Mouse (Mus musculus): ENCODE results near the gene Kctd11. TPM values are rescaled to one million over a fixed set of nuclear protein-coding genes. Genes with fewer than 3 reads are reported as not detected.

Gene Kctd11
- polyA plus RNA-seq, 1 experiment from 2014 or later = 3.3 TPM

Small RNA genes within 50 kb of the gene (microRNA-seq; reads per million reads assigned to microRNA genes)
- gene Mir6924 (ENCODE audit: borderline number of aligned reads) = not detected

Other genes starting within 250 kb of the Kctd11 start
- 21.1 and 29.0 TPM in 2 replicates for gene Fxr2, start 248.4 kb downstream of the Kctd11 start, polyA plus RNA-seq (2014; fragmentation: Nextera tagmentation; extraction: Ambion mirVana)
- not detected in 2 replicates for gene Sox15, start 226.1 kb downstream of the Kctd11 start, polyA plus RNA-seq (2014; fragmentation: Nextera tagmentation; extraction: Ambion mirVana)
- 16.5 and 35.1 TPM in 2 replicates for gene Mpdu1, start 218.8 kb downstream of the Kctd11 start, polyA plus RNA-seq (2014; fragmentation: Nextera tagmentation; extraction: Ambion mirVana)
- 4.2 and 4.7 TPM in 2 replicates for gene Cd68, start 215.3 kb downstream of the Kctd11 start, polyA plus RNA-seq (2014; fragmentation: Nextera tagmentation; extraction: Ambion mirVana)
- 530 and 592 TPM in 2 replicates for gene Eif4a1, start 209.0 kb downstream of the Kctd11 start, polyA plus RNA-seq (2014; fragmentation: Nextera tagmentation; extraction: Ambion mirVana)
- gene Senp3, start 199.3 kb downstream of the Kctd11 start, polyA plus RNA-seq (2014; fragmentation: Nextera tagmentation; extraction: Ambion mirVana) = 70.2 and 81.4 TPM in 2 replicates
- 0.24 TPM in 1 of 2 replicates, not detected in the other for gene Tnfsf13, start 195.6 kb downstream of the Kctd11 start, polyA plus RNA-seq (2014; fragmentation: Nextera tagmentation; extraction: Ambion mirVana)
- gene Tnfsf12, start 185.6 kb downstream of the Kctd11 start, polyA plus RNA-seq (2014; fragmentation: Nextera tagmentation; extraction: Ambion mirVana) = 4.4 TPM in 2 replicates
- 3.0 and 4.2 TPM in 2 replicates for gene Tnfsfm13, start 185.3 kb downstream of the Kctd11 start, polyA plus RNA-seq (2014; fragmentation: Nextera tagmentation; extraction: Ambion mirVana)
- gene Polr2a, start 122.8 kb downstream of the Kctd11 start, polyA plus RNA-seq (2014; fragmentation: Nextera tagmentation; extraction: Ambion mirVana) = 29.0 and 36.7 TPM in 2 replicates
- gene Slc35g3, start 119.4 kb downstream of the Kctd11 start, polyA plus RNA-seq (2014; fragmentation: Nextera tagmentation; extraction: Ambion mirVana) = 0.10 TPM in 1 of 2 replicates, not detected in the other
- gene Zbtb4, start 115.5 kb downstream of the Kctd11 start, polyA plus RNA-seq (2014; fragmentation: Nextera tagmentation; extraction: Ambion mirVana) = 2.1 and 3.1 TPM in 2 replicates
- gene Chrnb1, start 85.5 kb downstream of the Kctd11 start, polyA plus RNA-seq (2014; fragmentation: Nextera tagmentation; extraction: Ambion mirVana) = 3.7 and 4.5 TPM in 2 replicates
- 1.5 and 2.5 TPM in 2 replicates for gene Fgf11, start 79.5 kb downstream of the Kctd11 start, polyA plus RNA-seq (2014; fragmentation: Nextera tagmentation; extraction: Ambion mirVana)
- gene Tmem102, start 75.8 kb downstream of the Kctd11 start, polyA plus RNA-seq (2014; fragmentation: Nextera tagmentation; extraction: Ambion mirVana) = 1.1 and 1.5 TPM in 2 replicates
- not detected in 2 replicates for gene Gm39566, start 66.1 kb downstream of the Kctd11 start, polyA plus RNA-seq (2014; fragmentation: Nextera tagmentation; extraction: Ambion mirVana)
- gene Spem2, start 62.9 kb downstream of the Kctd11 start, polyA plus RNA-seq (2014; fragmentation: Nextera tagmentation; extraction: Ambion mirVana) = not detected in 2 replicates
- gene Spem1, start 59.2 kb downstream of the Kctd11 start, polyA plus RNA-seq (2014; fragmentation: Nextera tagmentation; extraction: Ambion mirVana) = not detected in 2 replicates
- gene Nlgn2, start 43.6 kb downstream of the Kctd11 start, polyA plus RNA-seq (2014; fragmentation: Nextera tagmentation; extraction: Ambion mirVana) = 3.1 and 3.3 TPM in 2 replicates
- 321 and 331 TPM in 2 replicates for gene Tmem256, start 42.9 kb downstream of the Kctd11 start, polyA plus RNA-seq (2014; fragmentation: Nextera tagmentation; extraction: Ambion mirVana)
- gene Plscr3, start 35.0 kb downstream of the Kctd11 start, polyA plus RNA-seq (2014; fragmentation: Nextera tagmentation; extraction: Ambion mirVana) = 65.9 and 75.2 TPM in 2 replicates
- gene Tnk1, start 22.7 kb downstream of the Kctd11 start, polyA plus RNA-seq (2014; fragmentation: Nextera tagmentation; extraction: Ambion mirVana) = 0.23 and 0.39 TPM in 2 replicates
- gene Tmem95, start 3.4 kb downstream of the Kctd11 start, polyA plus RNA-seq (2014; fragmentation: Nextera tagmentation; extraction: Ambion mirVana) = not detected in 2 replicates
- 7.2 and 8.1 TPM in 2 replicates for gene Acap1, start 14.1 kb upstream of the Kctd11 start, polyA plus RNA-seq (2014; fragmentation: Nextera tagmentation; extraction: Ambion mirVana)
- gene 2810408A11Rik, start 19.6 kb upstream of the Kctd11 start, polyA plus RNA-seq (2014; fragmentation: Nextera tagmentation; extraction: Ambion mirVana) = 5.3 and 5.8 TPM in 2 replicates
- gene Neurl4, start 19.7 kb upstream of the Kctd11 start, polyA plus RNA-seq (2014; fragmentation: Nextera tagmentation; extraction: Ambion mirVana) = 9.3 and 10.8 TPM in 2 replicates
- gene Gps2, start 32.5 kb upstream of the Kctd11 start, polyA plus RNA-seq (2014; fragmentation: Nextera tagmentation; extraction: Ambion mirVana) = 53.2 and 62.2 TPM in 2 replicates
- 1,428 and 1,516 TPM in 2 replicates for gene Eif5a, start 40.6 kb upstream of the Kctd11 start, polyA plus RNA-seq (2014; fragmentation: Nextera tagmentation; extraction: Ambion mirVana)
- gene Ybx2, start 54.4 kb upstream of the Kctd11 start, polyA plus RNA-seq (2014; fragmentation: Nextera tagmentation; extraction: Ambion mirVana) = 1.5 and 4.3 TPM in 2 replicates
- gene Slc2a4, start 66.8 kb upstream of the Kctd11 start, polyA plus RNA-seq (2014; fragmentation: Nextera tagmentation; extraction: Ambion mirVana) = 22.0 and 22.8 TPM in 2 replicates
- gene Cldn7, start 83.4 kb upstream of the Kctd11 start, polyA plus RNA-seq (2014; fragmentation: Nextera tagmentation; extraction: Ambion mirVana) = 2.4 and 3.0 TPM in 2 replicates
- gene Ctdnep1, start 99.8 kb upstream of the Kctd11 start, polyA plus RNA-seq (2014; fragmentation: Nextera tagmentation; extraction: Ambion mirVana) = 20.3 and 22.2 TPM in 2 replicates
- 120 and 130 TPM in 2 replicates for gene Elp5, start 101.1 kb upstream of the Kctd11 start, polyA plus RNA-seq (2014; fragmentation: Nextera tagmentation; extraction: Ambion mirVana)
- 481 and 489 TPM in 2 replicates for gene Gabarap, start 109.7 kb upstream of the Kctd11 start, polyA plus RNA-seq (2014; fragmentation: Nextera tagmentation; extraction: Ambion mirVana)
- gene Phf23, start 114.4 kb upstream of the Kctd11 start, polyA plus RNA-seq (2014; fragmentation: Nextera tagmentation; extraction: Ambion mirVana) = 27.3 and 29.9 TPM in 2 replicates
- 18.6 and 18.9 TPM in 2 replicates for gene Dvl2, start 119.2 kb upstream of the Kctd11 start, polyA plus RNA-seq (2014; fragmentation: Nextera tagmentation; extraction: Ambion mirVana)
- 94.1 and 111 TPM in 2 replicates for gene Acadvl, start 134.0 kb upstream of the Kctd11 start, polyA plus RNA-seq (2014; fragmentation: Nextera tagmentation; extraction: Ambion mirVana)
- gene Dlg4, start 135.5 kb upstream of the Kctd11 start, polyA plus RNA-seq (2014; fragmentation: Nextera tagmentation; extraction: Ambion mirVana) = 10.2 and 10.4 TPM in 2 replicates
- gene Asgr1, start 172.7 kb upstream of the Kctd11 start, polyA plus RNA-seq (2014; fragmentation: Nextera tagmentation; extraction: Ambion mirVana) = 0.13 TPM in 1 of 2 replicates, not detected in the other
- 0.57 TPM in 1 of 2 replicates, not detected in the other for gene Asgr2, start 211.2 kb upstream of the Kctd11 start, polyA plus RNA-seq (2014; fragmentation: Nextera tagmentation; extraction: Ambion mirVana)
- 0.17 and 0.29 TPM in 2 replicates for gene Mgl2, start 248.9 kb upstream of the Kctd11 start, polyA plus RNA-seq (2014; fragmentation: Nextera tagmentation; extraction: Ambion mirVana)